In genomic region chr2:73277021-73277708, GRCm38 (mm10) we compare ENCODE assay signal across 8 mouse cellular contexts. TPM values are rescaled to one million over a fixed set of nuclear protein-coding genes. Genes with fewer than 3 reads are reported as not detected.
DNase-seq lines count a peak whose midpoint lies in the region; ATAC-seq and TF ChIP-seq lines count a peak whose summit lies in the region.

No protein-coding gene starts in this region.

- DNase-seq in left cerebral cortex, adult 2 months (ENCODE audit: extremely low spot score in 1 of 2, low spot score in 2 of 2) = no peak
- DNase-seq in left cerebral cortex, adult 18-20 months (ENCODE audit: low spot score in 2 of 2) = no peak
- peak; percentile 54 for DNase-seq in ZHBTc4 (ENCODE audit: low read depth, low spot score)
- peak; percentile 76 for DNase-seq in hindbrain, embryonic 10.5 days (ENCODE audit: low spot score)
- DNase-seq in adrenal gland, postnatal 4 days (ENCODE audit: low spot score in 2 of 2) = no peak
- DNase-seq in right cerebral cortex, postnatal 14 days = no peak
- DNase-seq in frontal cortex, postnatal 25 days (ENCODE audit: low spot score in 2 of 2) = no peak

- under 1% methylated on average over 38 of the region's 38 CpGs for WGBS in hindbrain, embryonic 10.5 days
- under 1% methylated on average over 38 of the region's 38 CpGs for WGBS in midbrain, embryonic 13.5 days

- no peak overlapping the region for H3K4me3 ChIP-seq in left cerebral cortex, adult 2 months
- peak overlapping the region; percentile 70 for H3K4me3 ChIP-seq in hindbrain, embryonic 10.5 days
- peak overlapping the region; percentile 37 for H3K4me3 ChIP-seq in midbrain, embryonic 13.5 days (replicated peaks)

- peaks cover 70% of the 10 kb centered on the region for H3K4me1 ChIP-seq in hindbrain, embryonic 10.5 days (replicated peaks)
- H3K4me1 ChIP-seq in midbrain, embryonic 13.5 days (replicated peaks) = peaks cover 62% of the 10 kb centered on the region

- intact Hi-C loops in left cerebral cortex, adult 2 months (cut with DNase I) = loop anchor here (2.0 to 10.0 kb wide), 9 partner anchors 296 to 1858 kb away; partner anchors contain the start of genes Cdca7, Evx2, Hoxd10 and Hoxd9

- H3K27ac ChIP-seq in left cerebral cortex, adult 2 months = peak overlapping the region; percentile 28; the same call in 1 of the 2 replicates
- peak overlapping the region; percentile 92 for H3K27ac ChIP-seq in hindbrain, embryonic 10.5 days
- H3K27ac ChIP-seq in midbrain, embryonic 13.5 days = peak overlapping the region; percentile 85

- H3K36me3 ChIP-seq in hindbrain, embryonic 10.5 days = peaks cover 16% of the 10 kb centered on the region
- H3K36me3 ChIP-seq in midbrain, embryonic 13.5 days = no peaks in the 10 kb centered on the region

- TF ChIP-seq CTCF in left cerebral cortex, adult 2 months (IDR thresholded peaks at IDR 0.05) = no peak

- H3K27me3 ChIP-seq in hindbrain, embryonic 10.5 days (ENCODE audit: insufficient read depth, poor library complexity, severe bottlenecking) = peaks cover 87% of the 10 kb centered on the region
- peaks cover 84% of the 10 kb centered on the region for H3K27me3 ChIP-seq in midbrain, embryonic 13.5 days

- peak overlapping the region; percentile 48 for H3K9ac ChIP-seq in midbrain, embryonic 13.5 days (replicated peaks)

- peak overlapping the region; percentile 45 for H3K4me2 ChIP-seq in midbrain, embryonic 13.5 days (replicated peaks)

- no peak for ATAC-seq in midbrain, embryonic 13.5 days

- no peaks in the 10 kb centered on the region for H3K9me3 ChIP-seq in hindbrain, embryonic 10.5 days
- H3K9me3 ChIP-seq in midbrain, embryonic 13.5 days = no peaks in the 10 kb centered on the region

RNA-seq across cellular contexts. Expression of gene Sp9, which starts 5.4 kb away (rescaled TPM):
- 1 to 10 TPM; 2.7 to 4.0 TPM for total RNA-seq in left cerebral cortex, adult 2 months (2021)
- 1 to 10 TPM; 3.6 to 4.1 TPM for total RNA-seq in left cerebral cortex, adult 18-20 months (2021)
- polyA plus RNA-seq in hindbrain, embryonic 10.5 days (2016; fragmentation: Nextera tagmentation; extraction: Ambion mirVana) = 1.9 and 2.3 TPM in 2 replicates
- polyA plus RNA-seq in midbrain, embryonic 13.5 days (2015; fragmentation: Nextera tagmentation; extraction: Ambion mirVana) = 6.1 and 8.9 TPM in 2 replicates
- under 1 TPM in 1 of 2 experiments, not detected in 1; 0.20 TPM for total RNA-seq in adrenal gland, postnatal 4 days (2021)

RNA-seq across cellular contexts. Expression of gene Scrn3, which starts 35.2 kb away (rescaled TPM):
- 10 to 100 TPM; 17.8 to 19.5 TPM for total RNA-seq in left cerebral cortex, adult 2 months (2021)
- 10 to 100 TPM; 24.8 to 25.7 TPM for total RNA-seq in left cerebral cortex, adult 18-20 months (2021)
- polyA plus RNA-seq in hindbrain, embryonic 10.5 days (2016; fragmentation: Nextera tagmentation; extraction: Ambion mirVana) = 8.3 and 14.2 TPM in 2 replicates
- polyA plus RNA-seq in midbrain, embryonic 13.5 days (2015; fragmentation: Nextera tagmentation; extraction: Ambion mirVana) = 8.1 and 9.6 TPM in 2 replicates
- 10 to 100 TPM; 15.1 to 22.8 TPM for total RNA-seq in adrenal gland, postnatal 4 days (2021)

RNA-seq across cellular contexts. Expression of gene Cir1, which starts 35.3 kb away (rescaled TPM):
- total RNA-seq in left cerebral cortex, adult 2 months (2021) = 10 to 100 TPM; 26.3 to 27.1 TPM
- total RNA-seq in left cerebral cortex, adult 18-20 months (2021) = 10 to 100 TPM; 25.6 to 28.3 TPM
- polyA plus RNA-seq in hindbrain, embryonic 10.5 days (2016; fragmentation: Nextera tagmentation; extraction: Ambion mirVana) = 11.7 and 14.9 TPM in 2 replicates
- polyA plus RNA-seq in midbrain, embryonic 13.5 days (2015; fragmentation: Nextera tagmentation; extraction: Ambion mirVana) = 34.0 and 34.8 TPM in 2 replicates
- 10 to 100 TPM; 25.3 to 28.8 TPM for total RNA-seq in adrenal gland, postnatal 4 days (2021)

RNA-seq across cellular contexts. Expression of gene Ola1, which starts 58.4 kb away (rescaled TPM):
- 100 to 1,000 TPM in 1 of 2 experiments, 10 to 100 TPM in 1; 96.9 to 102 TPM for total RNA-seq in left cerebral cortex, adult 2 months (2021)
- total RNA-seq in left cerebral cortex, adult 18-20 months (2021) = 100 to 1,000 TPM; 100 to 106 TPM
- polyA plus RNA-seq in hindbrain, embryonic 10.5 days (2016; fragmentation: Nextera tagmentation; extraction: Ambion mirVana) = 76.8 and 105 TPM in 2 replicates
- polyA plus RNA-seq in midbrain, embryonic 13.5 days (2015; fragmentation: Nextera tagmentation; extraction: Ambion mirVana) = 80.9 and 96.4 TPM in 2 replicates
- 10 to 100 TPM; 54.5 to 56.9 TPM for total RNA-seq in adrenal gland, postnatal 4 days (2021)

Comparison
In these comparisons a context has a peak if more than half of its experiments do, and no peak if none do; other contexts are left out.
1. DNase-seq: peak in ZHBTc4 (single experiment) and hindbrain, embryonic 10.5 days (single experiment); none in left cerebral cortex, adult 2 months (0 of 2), left cerebral cortex, adult 18-20 months (0 of 2), adrenal gland, postnatal 4 days (0 of 2), right cerebral cortex, postnatal 14 days (single experiment) and frontal cortex, postnatal 25 days (0 of 2).
2. H3K27ac ChIP-seq: peak in every context shown above with its lines; median percentile 92 in hindbrain, embryonic 10.5 days; 85 in midbrain, embryonic 13.5 days; 28 in left cerebral cortex, adult 2 months.